Comparison of ENCODE assay signal across 8 mouse cellular contexts in the genomic region with DNA sequence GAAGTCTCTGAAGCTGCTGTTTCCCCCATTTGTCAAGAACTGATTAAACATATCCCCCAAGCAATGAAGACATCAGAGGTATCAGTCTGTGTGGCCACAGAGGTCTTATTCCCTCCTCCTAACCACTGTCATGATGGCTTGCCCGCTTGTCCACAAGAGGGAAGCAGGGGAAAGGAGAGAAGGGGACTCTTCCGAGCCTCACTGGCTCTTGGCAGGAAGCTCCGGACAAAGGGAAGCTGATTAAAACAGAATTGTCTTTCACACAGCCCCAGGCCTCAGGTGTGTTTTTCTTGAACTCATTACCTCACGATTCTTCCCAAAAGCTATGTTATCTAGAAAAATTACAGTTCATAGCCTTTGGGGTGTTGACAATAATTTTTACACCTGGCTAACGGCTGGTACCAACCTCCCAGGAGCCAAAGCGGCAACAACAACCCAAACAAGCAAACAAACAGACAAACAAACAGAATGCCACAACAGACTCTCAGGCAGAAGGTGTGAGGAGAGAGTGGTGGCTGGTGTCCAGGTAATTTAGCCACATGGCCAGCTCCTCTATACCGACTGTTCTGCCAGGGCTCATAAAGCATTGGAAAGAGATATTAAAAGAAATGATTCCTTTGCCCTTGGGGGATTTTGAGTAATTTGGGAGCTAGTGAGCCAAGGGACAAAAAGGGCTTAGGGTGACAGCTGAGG.
DNase-seq lines count a peak whose midpoint lies in the region; ATAC-seq and TF ChIP-seq lines count a peak whose summit lies in the region.

No protein-coding gene starts in this region.

- ATAC-seq in neural tube, embryonic 12.5 days (ENCODE audit: low FRiP score, low read depth) = peak; percentile 37; the same call in 1 of the 2 replicates
- ATAC-seq in hindbrain, embryonic 12.5 days (ENCODE audit: low FRiP score) = peak; percentile 56; the same call in 1 of the 2 replicates
- peak; percentile 35; the same call in 1 of the 2 replicates for ATAC-seq in lung, postnatal 0 days

- H3K9ac ChIP-seq in neural tube, embryonic 12.5 days = no peak overlapping the region
- no peak overlapping the region for H3K9ac ChIP-seq in hindbrain, embryonic 12.5 days
- no peak overlapping the region for H3K9ac ChIP-seq in lung, postnatal 0 days (replicated peaks; ENCODE audit: low read depth)

- H3K36me3 ChIP-seq in neural tube, embryonic 12.5 days = no peaks in the 10 kb centered on the region
- H3K36me3 ChIP-seq in hindbrain, embryonic 12.5 days = no peaks in the 10 kb centered on the region
- H3K36me3 ChIP-seq in lung, postnatal 0 days (ENCODE audit: insufficient read depth, low read length) = no peaks in the 10 kb centered on the region

- H3K27me3 ChIP-seq in neural tube, embryonic 12.5 days (replicated peaks) = no peaks in the 10 kb centered on the region
- no peaks in the 10 kb centered on the region for H3K27me3 ChIP-seq in hindbrain, embryonic 12.5 days
- H3K27me3 ChIP-seq in lung, postnatal 0 days (replicated peaks; ENCODE audit: insufficient read depth, low read length) = no peaks in the 10 kb centered on the region

- no peak for TF ChIP-seq EP300 in lung, postnatal 0 days (IDR thresholded peaks at IDR 0.05)

- TF ChIP-seq CTCF in lung, postnatal 0 days (IDR thresholded peaks at IDR 0.05) = peak; percentile 76

- DNase-seq in adrenal gland, adult (ENCODE audit: inconsistent age in 2 of 2, low spot score in 1 of 2) = peak; percentile 54 to 74
- DNase-seq in adrenal gland, adult 8-10 months = no peak
- no peak for DNase-seq in neural tube, embryonic 10.5 days (ENCODE audit: extremely low spot score, low spot score)
- peak; percentile 67 for DNase-seq in lung, postnatal 0 days (ENCODE audit: low spot score)
- DNase-seq in thymus, postnatal 0 days (ENCODE audit: low spot score) = no peak
- DNase-seq in right cerebral cortex, postnatal 36 days (ENCODE audit: low spot score in 2 of 2) = no peak

- 47% methylated on average over 7 of the region's 7 CpGs for WGBS in neural tube, embryonic 12.5 days
- WGBS in hindbrain, embryonic 12.5 days = 44% methylated on average over 7 of the region's 7 CpGs
- 43% methylated on average over 7 of the region's 7 CpGs for WGBS in lung, postnatal 0 days

- H3K9me3 ChIP-seq in neural tube, embryonic 12.5 days = no peaks in the 10 kb centered on the region
- H3K9me3 ChIP-seq in hindbrain, embryonic 12.5 days (replicated peaks) = no peaks in the 10 kb centered on the region
- H3K9me3 ChIP-seq in lung, postnatal 0 days (ENCODE audit: low read length) = no peaks in the 10 kb centered on the region

- H3K27ac ChIP-seq in neural tube, embryonic 12.5 days = no peak overlapping the region
- H3K27ac ChIP-seq in hindbrain, embryonic 12.5 days = 0 out of 2 replicates have a peak overlapping the region, but pooled peaks have one; percentile 30
- H3K27ac ChIP-seq in lung, postnatal 0 days (ENCODE audit: low read length) = no peak overlapping the region

- no peak overlapping the region for H3K4me3 ChIP-seq in neural tube, embryonic 12.5 days
- H3K4me3 ChIP-seq in hindbrain, embryonic 12.5 days = no peak overlapping the region
- H3K4me3 ChIP-seq in lung, postnatal 0 days (ENCODE audit: low read depth, low read length) = no peak overlapping the region

- no peak overlapping the region for H3K4me2 ChIP-seq in neural tube, embryonic 12.5 days (replicated peaks)
- H3K4me2 ChIP-seq in hindbrain, embryonic 12.5 days (replicated peaks) = no peak overlapping the region
- H3K4me2 ChIP-seq in lung, postnatal 0 days (replicated peaks; ENCODE audit: low read depth, low read length) = no peak overlapping the region

- H3K4me1 ChIP-seq in neural tube, embryonic 12.5 days = no peaks in the 10 kb centered on the region
- no peaks in the 10 kb centered on the region for H3K4me1 ChIP-seq in hindbrain, embryonic 12.5 days
- H3K4me1 ChIP-seq in lung, postnatal 0 days (ENCODE audit: insufficient read depth, low read depth, low read length) = no peaks in the 10 kb centered on the region

Comparison
In these comparisons a context has a peak if more than half of its experiments do, and no peak if none do; other contexts are left out.
1. DNase-seq: peak in adrenal gland, adult (2 of 2) and lung, postnatal 0 days (single experiment); none in adrenal gland, adult 8-10 months (single experiment), neural tube, embryonic 10.5 days (single experiment), thymus, postnatal 0 days (single experiment) and right cerebral cortex, postnatal 36 days (0 of 2).
2. Peak in every context shown above with its lines, with median percentiles within 50 percentile points of each other: ATAC-seq.